Mouse (Mus musculus): ENCODE results near the gene Ppp2r2c.

The Ppp2r2c gene

GRCm38 (mm10) chr5:36870916-36871315 lies 2.6 kb downstream of the Ppp2r2c start:
- DNase-seq (ENCODE audit: low spot score) = no peak

GRCm38 (mm10) chr5:36875956-36876355 lies 7.6 kb downstream of the Ppp2r2c start:
- DNase-seq (ENCODE audit: low spot score) = no peak

GRCm38 (mm10) chr5:36876777-36877396 lies 8.6 kb downstream of the Ppp2r2c start:
- DNase-seq (ENCODE audit: low spot score) = no peak

- no peak for DNase-seq (ENCODE audit: low spot score)
Observed at GRCm38 (mm10) chr5:36877641-36878040, 9.3 kb downstream of the Ppp2r2c start.

- no peak for DNase-seq (ENCODE audit: low spot score)
Observed at GRCm38 (mm10) chr5:36878801-36879200, 10.5 kb downstream of the Ppp2r2c start.

GRCm38 (mm10) chr5:36880622-36881021 lies 12.3 kb downstream of the Ppp2r2c start:
- no peak for DNase-seq (ENCODE audit: low spot score)

- DNase-seq (ENCODE audit: low spot score) = no peak
Observed at GRCm38 (mm10) chr5:36883516-36883915, 15.2 kb downstream of the Ppp2r2c start.

- no peak for DNase-seq (ENCODE audit: low spot score)
Observed at GRCm38 (mm10) chr5:36885067-36885466, 16.8 kb downstream of the Ppp2r2c start.

GRCm38 (mm10) chr5:36885595-36885994 lies 17.3 kb downstream of the Ppp2r2c start:
- no peak for DNase-seq (ENCODE audit: low spot score)

GRCm38 (mm10) chr5:36886298-36886697 lies 18.0 kb downstream of the Ppp2r2c start:
- no peak for DNase-seq (ENCODE audit: low spot score)

GRCm38 (mm10) chr5:36886852-36887283 lies 18.6 kb downstream of the Ppp2r2c start:
- no peak for DNase-seq (ENCODE audit: low spot score)

- DNase-seq (ENCODE audit: low spot score) = no peak
Observed at GRCm38 (mm10) chr5:36887299-36887988, 19.1 kb downstream of the Ppp2r2c start.

- DNase-seq (ENCODE audit: low spot score) = no peak
Observed at GRCm38 (mm10) chr5:36888501-36888900, 20.2 kb downstream of the Ppp2r2c start.

GRCm38 (mm10) chr5:36888911-36889310 lies 20.6 kb downstream of the Ppp2r2c start:
- no peak for DNase-seq (ENCODE audit: low spot score)

- DNase-seq (ENCODE audit: low spot score) = no peak
Observed at GRCm38 (mm10) chr5:36889380-36889886, 21.1 kb downstream of the Ppp2r2c start.

- DNase-seq (ENCODE audit: low spot score) = no peak
Observed at GRCm38 (mm10) chr5:36890794-36891193, 22.5 kb downstream of the Ppp2r2c start.

- DNase-seq (ENCODE audit: low spot score) = no peak
Observed at GRCm38 (mm10) chr5:36891793-36892470, 23.6 kb downstream of the Ppp2r2c start.

- no peak for DNase-seq (ENCODE audit: low spot score)
Observed at GRCm38 (mm10) chr5:36893263-36893662, 24.9 kb downstream of the Ppp2r2c start.

- DNase-seq (ENCODE audit: low spot score) = no peak
Observed at GRCm38 (mm10) chr5:36894070-36894469, 25.8 kb downstream of the Ppp2r2c start.

GRCm38 (mm10) chr5:36894604-36895368 lies 26.5 kb downstream of the Ppp2r2c start:
- no peak for DNase-seq (ENCODE audit: low spot score)

GRCm38 (mm10) chr5:36895621-36896573 lies 27.6 kb downstream of the Ppp2r2c start:
- DNase-seq (ENCODE audit: low spot score) = no peak

Measured in ovary, postnatal 10 days (tissue).